Mouse (Mus musculus): ENCODE results near the gene Afap1l2.

Gene Afap1l2

GRCm38 (mm10) chr19:56939826-56940225 is 68.2 kb downstream of the Afap1l2 start:
- DNase-seq (ENCODE audit: low spot score), result no peak

GRCm38 (mm10) chr19:56937911-56938310 is 70.1 kb downstream of the Afap1l2 start:
- DNase-seq (ENCODE audit: low spot score), result no peak

GRCm38 (mm10) chr19:56936253-56936652 is 71.8 kb downstream of the Afap1l2 start:
- no peak for DNase-seq (ENCODE audit: low spot score)

- DNase-seq (ENCODE audit: low spot score), result no peak
Observed at GRCm38 (mm10) chr19:56935777-56936176, 72.3 kb downstream of the Afap1l2 start.

GRCm38 (mm10) chr19:56935111-56935510 is 72.9 kb downstream of the Afap1l2 start:
- DNase-seq (ENCODE audit: low spot score), result no peak

GRCm38 (mm10) chr19:56933800-56934199 is 74.2 kb downstream of the Afap1l2 start:
- no peak for DNase-seq (ENCODE audit: low spot score)

GRCm38 (mm10) chr19:56930029-56930428 is 78.0 kb downstream of the Afap1l2 start:
- no peak for DNase-seq (ENCODE audit: low spot score)

GRCm38 (mm10) chr19:56929392-56929791 is 78.6 kb downstream of the Afap1l2 start:
- no peak for DNase-seq (ENCODE audit: low spot score)

GRCm38 (mm10) chr19:56921744-56922143 is 86.3 kb downstream of the Afap1l2 start:
- DNase-seq (ENCODE audit: low spot score), result no peak

GRCm38 (mm10) chr19:56920232-56920631 is 87.8 kb downstream of the Afap1l2 start:
- DNase-seq (ENCODE audit: low spot score), result no peak

- DNase-seq (ENCODE audit: low spot score), result peak; percentile 51
Observed at GRCm38 (mm10) chr19:56919628-56920027, 88.4 kb downstream of the Afap1l2 start.

GRCm38 (mm10) chr19:56915084-56915483 is 92.9 kb downstream of the Afap1l2 start:
- DNase-seq (ENCODE audit: low spot score), result no peak

GRCm38 (mm10) chr19:56914658-56915057 is 93.4 kb downstream of the Afap1l2 start:
- no peak for DNase-seq (ENCODE audit: low spot score)

- no peak for DNase-seq (ENCODE audit: low spot score)
Observed at GRCm38 (mm10) chr19:56913761-56914160, 94.3 kb downstream of the Afap1l2 start.

- no peak for DNase-seq (ENCODE audit: low spot score)
Observed at GRCm38 (mm10) chr19:56910561-56910960, 97.5 kb downstream of the Afap1l2 start.

GRCm38 (mm10) chr19:56908472-56909270 is 99.4 kb downstream of the Afap1l2 start:
- DNase-seq (ENCODE audit: low spot score), result no peak

- DNase-seq (ENCODE audit: low spot score), result no peak
Observed at GRCm38 (mm10) chr19:56907850-56908249, 100.2 kb downstream of the Afap1l2 start.

GRCm38 (mm10) chr19:56905395-56905794 is 102.6 kb downstream of the Afap1l2 start:
- DNase-seq (ENCODE audit: low spot score), result no peak

- DNase-seq (ENCODE audit: low spot score), result no peak
Observed at GRCm38 (mm10) chr19:56904095-56904494, 103.9 kb downstream of the Afap1l2 start.

GRCm38 (mm10) chr19:56897654-56898053 is 110.4 kb downstream of the Afap1l2 start:
- no peak for DNase-seq (ENCODE audit: low spot score)

GRCm38 (mm10) chr19:56893326-56893725 is 114.7 kb downstream of the Afap1l2 start:
- no peak for DNase-seq (ENCODE audit: low spot score)

- DNase-seq (ENCODE audit: low spot score), result no peak
Observed at GRCm38 (mm10) chr19:56892586-56892985, 115.4 kb downstream of the Afap1l2 start.

GRCm38 (mm10) chr19:56891438-56891837 is 116.6 kb downstream of the Afap1l2 start:
- no peak for DNase-seq (ENCODE audit: low spot score)

GRCm38 (mm10) chr19:56888654-56889053 is 119.4 kb downstream of the Afap1l2 start:
- no peak for DNase-seq (ENCODE audit: low spot score)

Measured in left cerebral cortex, adult 11 months (tissue).